Mouse (Mus musculus): ENCODE measurements at regions not wholly inside any gene's neighbourhood (a gene's known extent, or its start where the extent isn't known, plus 50 kb on each side); places are given as distances from the start of the nearest gene placed in this dataset.
"Not testable (repeated sequence)": the region's sequence is repeated elsewhere in the genome, so short reads cannot be mapped to it uniquely, and the experiment has no call there.

- Histone ChIP-seq H3K27ac (replicated peaks; ENCODE audit: low read depth, low read length) (no peak overlapping the region), H3K27me3 (ENCODE audit: control insufficient read depth, insufficient read depth, low read length) (no peaks in the 10 kb centered on the region), H3K4me1 (ENCODE audit: control insufficient read depth, insufficient read depth, low read length) (no peaks in the 10 kb centered on the region), H3K4me3 (ENCODE audit: low read depth, low read length) (no peak overlapping the region), H3K36me3 (ENCODE audit: control insufficient read depth, insufficient read depth, low read length) (no peaks in the 10 kb centered on the region), H3K4me2 (ENCODE audit: low read depth, severe bottlenecking) (no peak overlapping the region), H3K9me3 (ENCODE audit: control insufficient read depth, low read length) (no peaks in the 10 kb centered on the region), H3K9ac (ENCODE audit: low read length) (no peak overlapping the region)
- ATAC-seq (ENCODE audit: insufficient number of reproducible peaks, low FRiP score, low TSS enrichment, low read depth): no peak
- no peak for DNase-seq (ENCODE audit: low spot score)
- 85% methylated on average over 5 of the region's 5 CpGs for WGBS
Measured at GRCm38 (mm10) chr3:36387431-36387830, 88.3 kb downstream of the Anxa5 start.

DNA sequence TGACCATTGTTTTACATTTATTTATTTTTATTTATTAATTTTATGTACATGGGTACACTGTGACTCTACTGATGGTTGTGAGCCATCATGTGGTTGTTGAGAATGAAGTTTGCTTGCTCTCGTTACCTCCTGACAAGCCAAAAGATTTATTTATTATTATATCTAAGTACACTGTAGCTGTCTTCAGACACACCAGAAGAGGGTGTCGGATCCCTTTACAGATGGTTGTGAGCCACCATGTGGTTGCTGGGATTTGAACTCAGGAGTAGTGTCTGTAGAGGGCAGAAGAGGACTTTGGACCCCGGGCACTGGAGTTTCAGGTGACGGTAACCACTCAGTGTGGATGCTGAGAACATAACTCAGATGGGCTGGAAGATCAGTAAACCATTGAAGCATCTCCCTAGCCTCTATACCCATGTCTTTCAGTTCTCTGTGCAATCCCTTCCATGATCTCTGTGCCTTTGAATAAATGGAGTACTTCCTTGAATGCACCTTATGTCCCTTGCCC is 92.2 kb downstream of the Anxa5 start:
- ATAC-seq (ENCODE audit: insufficient number of reproducible peaks, low FRiP score, low TSS enrichment, low read depth) (no peak), DNase-seq (ENCODE audit: low spot score) (no peak)
- H3K36me3 ChIP-seq (ENCODE audit: control insufficient read depth, insufficient read depth, low read length): no peaks in the 10 kb centered on the region
- no peak overlapping the region for H3K9ac ChIP-seq (ENCODE audit: low read length)
- H3K27ac ChIP-seq (replicated peaks; ENCODE audit: low read depth, low read length): no peak overlapping the region
- no peaks in the 10 kb centered on the region for H3K27me3 ChIP-seq (ENCODE audit: control insufficient read depth, insufficient read depth, low read length)
- no peak overlapping the region for H3K4me3 ChIP-seq (ENCODE audit: low read depth, low read length)
- H3K4me1 ChIP-seq (ENCODE audit: control insufficient read depth, insufficient read depth, low read length): no peaks in the 10 kb centered on the region
- 87% methylated on average over 4 of the region's 4 CpGs for WGBS
- H3K4me2 ChIP-seq (ENCODE audit: low read depth, severe bottlenecking): no peak overlapping the region
- no peaks in the 10 kb centered on the region for H3K9me3 ChIP-seq (ENCODE audit: control insufficient read depth, low read length)

GRCm38 (mm10) chr3:36381621-36382193 is 94.0 kb downstream of the Anxa5 start:
- H3K36me3 ChIP-seq (ENCODE audit: control insufficient read depth, insufficient read depth, low read length): no peaks in the 10 kb centered on the region
- no peaks in the 10 kb centered on the region for H3K9me3 ChIP-seq (ENCODE audit: control insufficient read depth, low read length)
- 84% methylated on average over 5 of the region's 5 CpGs for WGBS
- H3K27me3 ChIP-seq (ENCODE audit: control insufficient read depth, insufficient read depth, low read length): no peaks in the 10 kb centered on the region
- H3K4me2 ChIP-seq (ENCODE audit: low read depth, severe bottlenecking): no peak overlapping the region
- no peak for ATAC-seq (ENCODE audit: insufficient number of reproducible peaks, low FRiP score, low TSS enrichment, low read depth)
- H3K27ac ChIP-seq (replicated peaks; ENCODE audit: low read depth, low read length): no peak overlapping the region
- H3K4me3 ChIP-seq (ENCODE audit: low read depth, low read length): no peak overlapping the region
- no peaks in the 10 kb centered on the region for H3K4me1 ChIP-seq (ENCODE audit: control insufficient read depth, insufficient read depth, low read length)
- H3K9ac ChIP-seq (ENCODE audit: low read length): no peak overlapping the region
- DNase-seq (ENCODE audit: low spot score): no peak

- H3K9ac ChIP-seq (ENCODE audit: low read length): no peak overlapping the region
- 84% methylated on average over 2 of the region's 2 CpGs for WGBS
- DNase-seq (ENCODE audit: low spot score): no peak
- H3K4me3 ChIP-seq (ENCODE audit: low read depth, low read length): no peak overlapping the region
- ATAC-seq (ENCODE audit: insufficient number of reproducible peaks, low FRiP score, low TSS enrichment, low read depth): no peak
- no peak overlapping the region for H3K4me2 ChIP-seq (ENCODE audit: low read depth, severe bottlenecking)
- no peaks in the 10 kb centered on the region for H3K4me1 ChIP-seq (ENCODE audit: control insufficient read depth, insufficient read depth, low read length)
- H3K27me3 ChIP-seq (ENCODE audit: control insufficient read depth, insufficient read depth, low read length): no peaks in the 10 kb centered on the region
- H3K27ac ChIP-seq (replicated peaks; ENCODE audit: low read depth, low read length): no peak overlapping the region
- no peaks in the 10 kb centered on the region for H3K36me3 ChIP-seq (ENCODE audit: control insufficient read depth, insufficient read depth, low read length)
- H3K9me3 ChIP-seq (ENCODE audit: control insufficient read depth, low read length): no peaks in the 10 kb centered on the region
Measured at GRCm38 (mm10) chr3:36375722-36376121, 100.0 kb downstream of the Anxa5 start.

GRCm38 (mm10) chr3:36374939-36375338 is 100.8 kb downstream of the Anxa5 start:
- Histone ChIP-seq H3K4me2 (ENCODE audit: low read depth, severe bottlenecking) (no peak overlapping the region), H3K9ac (ENCODE audit: low read length) (no peak overlapping the region), H3K9me3 (ENCODE audit: control insufficient read depth, low read length) (no peaks in the 10 kb centered on the region), H3K4me3 (ENCODE audit: low read depth, low read length) (no peak overlapping the region), H3K36me3 (ENCODE audit: control insufficient read depth, insufficient read depth, low read length) (no peaks in the 10 kb centered on the region), H3K4me1 (ENCODE audit: control insufficient read depth, insufficient read depth, low read length) (no peaks in the 10 kb centered on the region), H3K27ac (replicated peaks; ENCODE audit: low read depth, low read length) (no peak overlapping the region), H3K27me3 (ENCODE audit: control insufficient read depth, insufficient read depth, low read length) (no peaks in the 10 kb centered on the region)
- 82% methylated on average over 5 of the region's 5 CpGs for WGBS
- DNase-seq (ENCODE audit: low spot score): no peak
- ATAC-seq (ENCODE audit: insufficient number of reproducible peaks, low FRiP score, low TSS enrichment, low read depth): no peak

GRCm38 (mm10) chr3:36360933-36361332 is 114.8 kb downstream of the Anxa5 start:
- H3K4me1 ChIP-seq (ENCODE audit: control insufficient read depth, insufficient read depth, low read length): no peaks in the 10 kb centered on the region
- DNase-seq (ENCODE audit: low spot score) (no peak), ATAC-seq (ENCODE audit: insufficient number of reproducible peaks, low FRiP score, low TSS enrichment, low read depth) (no peak)
- no peaks in the 10 kb centered on the region for H3K27me3 ChIP-seq (ENCODE audit: control insufficient read depth, insufficient read depth, low read length)
- H3K27ac ChIP-seq (replicated peaks; ENCODE audit: low read depth, low read length): no peak overlapping the region
- WGBS: 68% methylated on average over 6 of the region's 6 CpGs
- no peak overlapping the region for H3K9ac ChIP-seq (ENCODE audit: low read length)
- no peaks in the 10 kb centered on the region for H3K36me3 ChIP-seq (ENCODE audit: control insufficient read depth, insufficient read depth, low read length)
- H3K9me3 ChIP-seq (ENCODE audit: control insufficient read depth, low read length): no peaks in the 10 kb centered on the region
- H3K4me3 ChIP-seq (ENCODE audit: low read depth, low read length): no peak overlapping the region
- no peak overlapping the region for H3K4me2 ChIP-seq (ENCODE audit: low read depth, severe bottlenecking)

- ATAC-seq (ENCODE audit: insufficient number of reproducible peaks, low FRiP score, low TSS enrichment, low read depth); DNase-seq (ENCODE audit: low spot score); H3K4me1 ChIP-seq (ENCODE audit: control insufficient read depth, insufficient read depth, low read length); H3K4me2 ChIP-seq (ENCODE audit: low read depth, severe bottlenecking); H3K27me3 ChIP-seq (ENCODE audit: control insufficient read depth, insufficient read depth, low read length); H3K4me3 ChIP-seq (ENCODE audit: low read depth, low read length); H3K27ac ChIP-seq (replicated peaks; ENCODE audit: low read depth, low read length); H3K9me3 ChIP-seq (ENCODE audit: control insufficient read depth, low read length); H3K9ac ChIP-seq (ENCODE audit: low read length); H3K36me3 ChIP-seq (ENCODE audit: control insufficient read depth, insufficient read depth, low read length): not testable (repeated sequence)
- WGBS: 99% methylated on average over 3 of the region's 3 CpGs
Measured at GRCm38 (mm10) chr3:36354201-36354600, 121.5 kb downstream of the Anxa5 start.

GRCm38 (mm10) chr3:36352032-36352742 is 123.5 kb downstream of the Anxa5 start:
- H3K36me3 ChIP-seq (ENCODE audit: control insufficient read depth, insufficient read depth, low read length): no peaks in the 10 kb centered on the region
- H3K4me3 ChIP-seq (ENCODE audit: low read depth, low read length): no peak overlapping the region
- H3K4me1 ChIP-seq (ENCODE audit: control insufficient read depth, insufficient read depth, low read length): no peaks in the 10 kb centered on the region
- 63% methylated on average over 4 of the region's 4 CpGs for WGBS
- H3K9me3 ChIP-seq (ENCODE audit: control insufficient read depth, low read length): no peaks in the 10 kb centered on the region
- no peak overlapping the region for H3K4me2 ChIP-seq (ENCODE audit: low read depth, severe bottlenecking)
- ATAC-seq (ENCODE audit: insufficient number of reproducible peaks, low FRiP score, low TSS enrichment, low read depth) (no peak), DNase-seq (ENCODE audit: low spot score) (no peak)
- H3K9ac ChIP-seq (ENCODE audit: low read length): no peak overlapping the region
- no peak overlapping the region for H3K27ac ChIP-seq (replicated peaks; ENCODE audit: low read depth, low read length)
- no peaks in the 10 kb centered on the region for H3K27me3 ChIP-seq (ENCODE audit: control insufficient read depth, insufficient read depth, low read length)

All from limb, embryonic 11.5 days (tissue).